In genomic region chr10:122808186-122808585, GRCm38 (mm10) we compare ENCODE assay signal across 14 mouse cellular contexts.
DNase-seq lines count a peak whose midpoint lies in the region; ATAC-seq and TF ChIP-seq lines count a peak whose summit lies in the region.
"Had no signal": no experiment of that assay in that cellular context is flagged by ENCODE, and none has a peak within 500 bp of the region (broad histone marks: within the 10 kb centered on the region; RNA-seq: fewer than 3 reads in every experiment).

No protein-coding gene starts in this region.

- H3K4me3 ChIP-seq in layer of hippocampus, adult 2 months = peak overlapping the region; percentile 20; the same call in 1 of the 2 replicates
- H3K4me3 ChIP-seq in stomach, embryonic 16.5 days (replicated peaks; ENCODE audit: low read length) = no peak overlapping the region
- no peak overlapping the region for H3K4me3 ChIP-seq in stomach, postnatal 0 days (ENCODE audit: low read depth, low read length)
- H3K4me3 ChIP-seq: embryonic facial prominence, embryonic 12.5 days had no signal

- H3K36me3 ChIP-seq in stomach, embryonic 16.5 days (ENCODE audit: control insufficient read depth, insufficient read depth, low read length) = no peaks in the 10 kb centered on the region
- H3K36me3 ChIP-seq in stomach, postnatal 0 days (ENCODE audit: control insufficient read depth, insufficient read depth, low read length) = no peaks in the 10 kb centered on the region
- H3K36me3 ChIP-seq: embryonic facial prominence, embryonic 12.5 days had no signal

- no peak overlapping the region for H3K9ac ChIP-seq in stomach, embryonic 16.5 days (ENCODE audit: low read length)
- H3K9ac ChIP-seq in stomach, postnatal 0 days (ENCODE audit: low read length) = no peak overlapping the region
- H3K9ac ChIP-seq: embryonic facial prominence, embryonic 12.5 days; lung, embryonic 14.5 days had no signal

- no peak for TF ChIP-seq CTCF in layer of hippocampus, adult 2 months (conservative IDR thresholded peaks at IDR 0.05)
- TF ChIP-seq CTCF in stomach, postnatal 0 days (IDR thresholded peaks at IDR 0.05; ENCODE audit: low read depth) = no peak

- 65% methylated on average over 4 of the region's 4 CpGs for WGBS in stomach, embryonic 16.5 days
- 49% methylated on average over 4 of the region's 4 CpGs for WGBS in stomach, postnatal 0 days

- H3K4me1 ChIP-seq in stomach, embryonic 16.5 days (ENCODE audit: control insufficient read depth, insufficient read depth, low read length) = peaks cover 11% of the 10 kb centered on the region
- no peaks in the 10 kb centered on the region for H3K4me1 ChIP-seq in stomach, postnatal 0 days (replicated peaks; ENCODE audit: control insufficient read depth, insufficient read depth)

- no peaks in the 10 kb centered on the region for H3K27me3 ChIP-seq in stomach, embryonic 16.5 days (ENCODE audit: control insufficient read depth, insufficient read depth, low read length)
- no peaks in the 10 kb centered on the region for H3K27me3 ChIP-seq in stomach, postnatal 0 days (ENCODE audit: control insufficient read depth, insufficient read depth, low read length)
- H3K27me3 ChIP-seq: embryonic facial prominence, embryonic 12.5 days had no signal

- H3K9me3 ChIP-seq in stomach, embryonic 16.5 days (replicated peaks; ENCODE audit: control insufficient read depth, low read length) = 0 out of 2 replicates have a peak, but pooled peaks cover 6% of the 10 kb centered on the region
- H3K9me3 ChIP-seq in stomach, postnatal 0 days (ENCODE audit: control insufficient read depth, low read length) = no peaks in the 10 kb centered on the region
- H3K9me3 ChIP-seq: embryonic facial prominence, embryonic 12.5 days had no signal

- no peak overlapping the region for H3K4me2 ChIP-seq in stomach, embryonic 16.5 days (ENCODE audit: low read depth, low read length)
- H3K4me2 ChIP-seq in stomach, postnatal 0 days (replicated peaks; ENCODE audit: low read depth) = no peak overlapping the region
- H3K4me2 ChIP-seq: embryonic facial prominence, embryonic 12.5 days; lung, embryonic 14.5 days had no signal

- ATAC-seq in stomach, embryonic 16.5 days (ENCODE audit: insufficient read depth, low FRiP score) = no peak
- no peak for ATAC-seq in stomach, postnatal 0 days (ENCODE audit: low FRiP score, low TSS enrichment)
- ATAC-seq: midbrain, embryonic 16.5 days had no signal

- H3K27ac ChIP-seq in layer of hippocampus, adult 2 months = peak overlapping the region; percentile 87
- 0 out of 2 replicates have a peak overlapping the region, but pooled peaks have one; percentile 40 for H3K27ac ChIP-seq in stomach, embryonic 16.5 days (ENCODE audit: low read length)
- no peak overlapping the region for H3K27ac ChIP-seq in stomach, postnatal 0 days (replicated peaks)

- DNase-seq in frontal cortex, adult 2 months (ENCODE audit: extremely low spot score in 1 of 2, low spot score in 1 of 2) = peak; percentile 25 to 59
- no peak for DNase-seq in frontal cortex, postnatal 14 days (ENCODE audit: low spot score in 2 of 2)
- DNase-seq in layer of hippocampus, adult 2 months (ENCODE audit: low spot score in 2 of 2) = no peak
- DNase-seq in layer of hippocampus, adult 9-10 months (ENCODE audit: low spot score) = no peak
- DNase-seq in stomach, postnatal 0 days (ENCODE audit: low spot score) = no peak
- no peak for DNase-seq in gastrocnemius, adult 8-10 months (ENCODE audit: low spot score in 2 of 2)
- DNase-seq: adrenal gland, postnatal 25 days; liver; lung, embryonic 14.5 days; right cerebral cortex, adult 18-20 months; spleen, adult 18-20 months had no signal

- TF ChIP-seq EP300 in stomach, postnatal 0 days (optimal IDR thresholded peaks at IDR 0.05) = no peak

Comparison
In these comparisons a context has a peak if more than half of its experiments do, and no peak if none do; other contexts are left out.
1. DNase-seq: peak in frontal cortex, adult 2 months (2 of 2); none in frontal cortex, postnatal 14 days (0 of 2), layer of hippocampus, adult 2 months (0 of 2), layer of hippocampus, adult 9-10 months (single experiment), stomach, postnatal 0 days (single experiment) and gastrocnemius, adult 8-10 months (0 of 2).